Mouse (Mus musculus) testis, adult 2 months (tissue): ENCODE results near the gene Gm10799.

Source experiments
- CTCF ChIP-seq: fragments of 200-500 bp; IDR thresholded peaks from 2 replicates; pipeline ENCODE4 v1.5.1; 2012; ENCODE audit warnings: low read depth, mild to moderate bottlenecking, inconsistent platforms, low read length, moderate library complexity; ENCODE audit not compliant: control insufficient read depth, insufficient read depth, insufficient replicate concordance
- POLR2A ChIP-seq: fragments of 200-500 bp; IDR thresholded peaks from 2 replicates; pipeline ENCODE4 v1.6.1; 2012; ENCODE audit warnings: low read depth, mild to moderate bottlenecking, inconsistent platforms, low read length, moderate library complexity; ENCODE audit not compliant: control insufficient read depth

DNA sequence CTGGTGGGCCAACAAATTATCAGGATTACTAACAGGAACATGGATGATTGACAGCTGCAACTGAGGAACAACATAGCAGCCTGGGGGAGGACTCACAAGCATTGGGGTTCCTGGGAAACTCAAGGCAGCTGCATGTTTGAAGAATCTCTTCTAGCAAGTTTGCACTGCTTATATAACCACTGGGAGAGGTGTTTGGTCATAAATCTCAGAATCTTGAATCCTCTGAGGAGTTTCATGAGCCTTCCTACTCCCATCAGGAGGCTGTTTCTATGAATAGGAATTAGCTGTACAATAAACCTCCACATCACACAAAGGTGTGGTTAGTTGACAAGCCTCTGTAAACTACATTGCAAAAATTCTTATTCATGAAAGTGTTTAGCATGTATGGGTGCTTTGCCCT, 5.7 kb downstream of the Gm10799 start:
- TF ChIP-seq POLR2A (no peak), CTCF (no peak)
